Mouse (Mus musculus) gastrocnemius, adult 8-10 months (tissue): ENCODE data around the gene Ncln. TPM values are rescaled to one million over a fixed set of nuclear protein-coding genes. Genes with fewer than 3 reads are reported as not detected.

ENCODE experiments used
- DNase-seq, 2 experiments: peaks; one replicate each; pipeline ENCODE4 v3.0.0; 2022; ENCODE audit warnings: low spot score in 2 of 2
- total RNA-seq, 4 experiments: library from RNA; stranded (reverse); gene quantifications; 2 replicates each; pipeline ENCODE4 v1.2.4; 2022

The Ncln gene
- 10 to 100 TPM; 41.6 to 49.3 (median 43.1) TPM for total RNA-seq

GRCm38 (mm10) chr10:81496264-81496901 lies at the start of gene Ncln:
Gene Ncln (minus strand): TSS chr10:81496392.
- peak; percentile 97 for DNase-seq

- peak; percentile 99 for DNase-seq
Observed at GRCm38 (mm10) chr10:81545161-81545747, 49.1 kb upstream of the Ncln start, which contains the start of gene Gna11. Gene Gna11 (minus strand): TSS chr10:81545190.

- DNase-seq: no peak
Observed at GRCm38 (mm10) chr10:81544296-81545160, 48.3 kb upstream of the Ncln start.

GRCm38 (mm10) chr10:81543633-81544032 lies 47.4 kb upstream of the Ncln start:
- DNase-seq: no peak

GRCm38 (mm10) chr10:81542727-81543460 lies 46.7 kb upstream of the Ncln start:
- no peak for DNase-seq

- DNase-seq: peak; percentile 54 to 59
Observed at GRCm38 (mm10) chr10:81541803-81542202, 45.6 kb upstream of the Ncln start.

GRCm38 (mm10) chr10:81541363-81541762 lies 45.2 kb upstream of the Ncln start:
- no peak for DNase-seq

- DNase-seq: no peak
Observed at GRCm38 (mm10) chr10:81538321-81539048, 42.3 kb upstream of the Ncln start.

GRCm38 (mm10) chr10:81537429-81537828 lies 41.2 kb upstream of the Ncln start:
- no peak for DNase-seq

GRCm38 (mm10) chr10:81536734-81537133 lies 40.5 kb upstream of the Ncln start:
- DNase-seq: no peak

GRCm38 (mm10) chr10:81534826-81535225 lies 38.6 kb upstream of the Ncln start:
- no peak for DNase-seq

- peak; percentile 60 to 65 for DNase-seq
Observed at GRCm38 (mm10) chr10:81526779-81527178, 30.6 kb upstream of the Ncln start.

GRCm38 (mm10) chr10:81525017-81525694 lies 29.0 kb upstream of the Ncln start:
- DNase-seq: no peak

- DNase-seq: no peak
Observed at GRCm38 (mm10) chr10:81524051-81524605, 27.9 kb upstream of the Ncln start, which contains the start of gene Gna15. Gene Gna15 (minus strand): TSS chr10:81524225.

GRCm38 (mm10) chr10:81523570-81523969 lies 27.4 kb upstream of the Ncln start:
- no peak for DNase-seq

GRCm38 (mm10) chr10:81523142-81523541 lies 26.9 kb upstream of the Ncln start:
- DNase-seq: no peak

- no peak for DNase-seq
Observed at GRCm38 (mm10) chr10:81519978-81520365, 23.8 kb upstream of the Ncln start.

GRCm38 (mm10) chr10:81519227-81519977 lies 23.2 kb upstream of the Ncln start:
- DNase-seq: no peak

- peak; percentile 45 to 65 for DNase-seq
Observed at GRCm38 (mm10) chr10:81518546-81518945, 22.4 kb upstream of the Ncln start.
